Mouse (Mus musculus) cerebral cortex, adult 2 months (tissue): ENCODE measurements around the gene Hist1h4f.

ENCODE experiments used
- WGBS: fragments of 180-500 bp; shearing (Covaris S2); methylation state at CpG from one replicate; pipeline ENCODE4 v1.1.7; 2018; 5-methylcytosine and 5-hydroxymethylcytosine counted together

The Hist1h4f gene

GRCm38 (mm10) chr13:23551146-23551834 is at the start of gene Hist1h4f:
Hist1h4f (minus strand) TSS chr13:23551648.
- WGBS, result 1% methylated on average over 47 of the region's 47 CpGs

GRCm38 (mm10) chr13:23597957-23598356 is 46.5 kb upstream of the Hist1h4f start:
- 9% methylated on average over 9 of the region's 9 CpGs for WGBS

- 90% methylated on average over 7 of the region's 7 CpGs for WGBS
These were observed 44.3 kb upstream of the Hist1h4f start for GRCm38 (mm10) chr13:23595622-23596372.

DNA sequence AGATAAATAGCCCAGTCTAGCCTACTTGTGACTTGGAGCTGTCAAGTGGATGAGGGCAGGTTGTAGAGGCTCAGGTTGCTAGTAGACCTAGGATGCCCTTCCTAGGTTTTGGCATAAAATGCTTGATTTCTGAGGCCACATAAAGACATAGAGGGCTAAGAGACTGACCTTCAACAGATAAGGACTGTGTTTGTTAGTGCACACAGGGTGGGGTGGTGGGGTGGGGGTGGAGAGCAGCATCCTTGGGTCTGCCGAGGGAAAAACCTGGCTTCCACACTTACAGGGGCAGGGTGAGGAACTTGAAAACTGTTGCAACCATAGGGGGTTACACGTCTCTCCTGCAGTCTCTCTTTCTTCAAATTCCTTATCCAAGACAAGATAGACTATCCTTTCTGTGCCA is 43.7 kb upstream of the Hist1h4f start:
- WGBS, result 86% methylated on average over 2 of the region's 2 CpGs

- 75% methylated on average over 5 of the region's 5 CpGs for WGBS
These were observed 41.8 kb upstream of the Hist1h4f start for GRCm38 (mm10) chr13:23593051-23593770.

GRCm38 (mm10) chr13:23592614-23593013 is 41.2 kb upstream of the Hist1h4f start:
- WGBS, result 82% methylated on average over 7 of the region's 7 CpGs

GRCm38 (mm10) chr13:23591886-23592285 is 40.4 kb upstream of the Hist1h4f start:
- 97% methylated on average over 7 of the region's 7 CpGs for WGBS

DNA sequence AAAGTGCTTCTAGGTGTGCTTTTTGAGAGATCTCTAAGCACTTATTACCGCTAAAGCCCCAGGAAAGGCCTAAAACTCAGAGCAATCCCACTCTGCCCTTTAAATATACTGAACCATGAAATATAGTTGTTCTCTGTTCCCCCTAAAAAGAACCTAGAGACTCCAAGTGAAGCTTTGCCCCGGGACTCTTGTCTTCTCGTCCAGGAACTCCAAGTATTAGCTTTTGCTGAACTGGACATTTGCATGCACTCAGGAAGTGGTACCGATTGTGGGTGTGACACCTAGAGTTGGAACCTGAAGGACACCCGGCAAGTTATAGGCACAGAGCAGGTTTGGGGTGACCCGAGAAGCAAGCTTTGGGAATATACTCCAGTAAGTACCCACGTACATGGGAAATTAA is 39.8 kb upstream of the Hist1h4f start:
- WGBS, result 93% methylated on average over 7 of the region's 7 CpGs

DNA sequence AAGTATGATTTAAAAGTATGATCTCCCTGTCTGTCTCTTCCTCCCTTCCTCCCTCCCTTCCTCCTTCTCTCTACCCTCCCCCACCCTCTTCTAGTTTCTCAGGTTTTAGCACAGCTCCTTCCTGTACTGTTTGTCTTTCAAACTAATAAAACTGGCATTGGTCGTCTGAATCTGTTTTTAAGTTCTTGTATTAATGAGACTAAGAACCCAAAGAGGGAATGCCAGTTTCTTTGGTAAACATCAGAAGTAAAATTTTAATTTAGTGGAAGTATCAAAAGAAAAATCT is 35.4 kb upstream of the Hist1h4f start:
- 4% methylated on average over 1 of the region's 1 CpGs for WGBS

DNA sequence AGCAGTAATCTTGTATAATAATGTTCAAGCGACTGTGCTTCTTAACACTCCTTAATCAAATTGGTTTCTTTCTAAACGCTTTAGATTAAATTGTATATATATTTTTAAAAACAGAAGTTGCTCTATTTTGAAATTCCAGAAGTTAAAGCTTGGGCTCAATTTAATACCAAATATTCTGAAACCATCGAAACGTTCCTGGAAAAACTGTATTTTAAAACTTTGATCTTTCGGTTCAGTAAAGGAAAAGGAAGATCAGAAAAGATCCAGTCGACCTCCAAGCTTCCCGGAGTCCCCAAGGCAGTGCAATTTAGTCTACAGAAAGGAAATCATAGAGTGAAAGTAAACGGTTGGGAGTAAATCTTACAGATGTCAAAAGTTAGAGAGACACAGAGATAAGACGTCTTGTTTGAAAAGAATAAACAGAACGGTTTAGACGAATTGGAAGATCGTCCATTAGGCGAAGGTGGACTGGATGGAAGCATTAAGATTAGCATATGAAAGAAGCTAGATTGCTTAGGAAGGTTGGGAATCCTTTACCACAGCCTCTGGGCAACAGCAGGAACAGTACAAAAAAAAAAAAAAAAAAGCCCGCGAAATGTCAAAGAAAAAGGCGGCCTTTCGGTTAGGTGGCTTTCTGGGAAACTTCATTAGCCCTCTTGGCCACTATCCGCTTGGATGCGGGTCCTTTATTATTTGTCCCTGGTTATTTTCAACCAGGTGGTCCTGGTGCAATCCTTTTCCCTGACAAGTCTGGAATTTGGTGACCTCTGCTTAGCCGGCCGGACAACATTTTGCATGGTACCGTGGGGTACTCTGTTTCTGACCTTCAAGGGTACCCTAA is 34.9 kb upstream of the Hist1h4f start:
- 1% methylated on average over 22 of the region's 22 CpGs for WGBS

DNA sequence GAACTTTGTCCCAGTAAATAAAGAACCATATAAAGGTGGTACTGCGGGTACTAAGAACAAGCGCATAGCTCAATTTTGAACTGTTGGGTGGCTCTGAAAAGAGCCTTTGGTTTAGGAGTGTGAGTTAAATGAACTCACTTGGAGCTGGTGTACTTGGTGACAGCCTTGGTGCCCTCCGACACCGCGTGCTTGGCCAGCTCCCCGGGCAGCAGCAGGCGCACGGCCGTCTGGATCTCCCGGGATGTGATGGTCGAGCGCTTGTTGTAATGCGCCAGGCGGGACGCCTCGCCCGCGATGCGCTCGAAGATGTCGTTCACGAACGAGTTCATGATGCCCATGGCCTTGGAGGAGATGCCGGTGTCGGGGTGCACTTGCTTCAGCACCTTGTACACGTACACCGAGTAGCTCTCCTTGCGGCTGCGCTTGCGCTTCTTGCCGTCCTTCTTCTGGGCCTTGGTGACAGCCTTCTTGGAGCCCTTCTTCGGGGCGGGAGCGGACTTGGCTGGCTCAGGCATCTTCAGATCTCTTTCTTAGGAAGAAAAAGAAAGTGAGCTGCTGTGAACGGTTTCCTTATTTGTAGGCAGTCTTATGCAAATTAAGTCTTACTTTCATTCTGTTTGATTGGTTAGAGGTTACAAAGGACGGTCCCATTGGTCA is 34.1 kb upstream of the Hist1h4f start:
- WGBS, result under 1% methylated on average over 30 of the region's 36 CpGs

- WGBS, result under 1% methylated on average over 21 of the region's 21 CpGs
These were observed 33.6 kb upstream of the Hist1h4f start for GRCm38 (mm10) chr13:23585029-23585441.

DNA sequence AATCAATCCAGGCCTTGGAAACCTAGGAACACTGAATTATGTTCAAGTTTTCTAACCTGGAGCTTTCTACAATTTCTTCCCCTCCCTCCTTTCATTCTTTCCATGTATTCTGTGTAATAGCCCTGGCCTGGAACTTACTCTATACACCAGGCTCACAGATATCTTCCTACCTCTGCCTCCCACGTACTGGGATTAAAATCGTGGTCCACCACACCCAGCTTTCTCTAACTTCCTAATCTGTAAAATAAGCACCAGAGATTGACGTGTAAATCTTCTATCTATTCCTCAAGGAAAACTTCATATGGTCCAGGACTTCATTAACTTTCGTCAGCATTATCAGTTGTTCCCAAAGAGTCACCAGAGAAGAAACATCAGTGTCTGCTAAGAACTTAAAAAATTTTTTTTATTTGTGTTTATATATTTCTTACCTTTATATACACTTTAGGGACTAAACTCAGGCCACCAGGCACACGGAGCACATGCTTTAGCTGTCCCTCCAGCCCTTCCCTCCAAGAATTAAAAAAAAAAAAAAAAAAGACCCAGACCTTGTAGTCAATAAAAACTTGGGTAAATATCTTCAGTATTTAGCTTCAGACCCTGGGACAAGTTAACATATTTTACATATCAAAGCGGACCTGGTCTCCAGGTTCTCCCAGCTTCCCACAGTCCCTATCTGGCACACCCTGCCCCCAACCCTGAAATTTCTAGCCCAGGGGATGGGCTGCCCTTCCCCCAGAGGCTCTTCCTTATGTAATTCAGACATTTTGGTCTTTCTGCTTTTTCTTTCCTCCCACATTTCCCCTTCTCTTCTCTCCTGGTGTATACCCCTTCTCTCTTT is 31.0 kb upstream of the Hist1h4f start:
- 18% methylated on average over 6 of the region's 6 CpGs for WGBS

DNA sequence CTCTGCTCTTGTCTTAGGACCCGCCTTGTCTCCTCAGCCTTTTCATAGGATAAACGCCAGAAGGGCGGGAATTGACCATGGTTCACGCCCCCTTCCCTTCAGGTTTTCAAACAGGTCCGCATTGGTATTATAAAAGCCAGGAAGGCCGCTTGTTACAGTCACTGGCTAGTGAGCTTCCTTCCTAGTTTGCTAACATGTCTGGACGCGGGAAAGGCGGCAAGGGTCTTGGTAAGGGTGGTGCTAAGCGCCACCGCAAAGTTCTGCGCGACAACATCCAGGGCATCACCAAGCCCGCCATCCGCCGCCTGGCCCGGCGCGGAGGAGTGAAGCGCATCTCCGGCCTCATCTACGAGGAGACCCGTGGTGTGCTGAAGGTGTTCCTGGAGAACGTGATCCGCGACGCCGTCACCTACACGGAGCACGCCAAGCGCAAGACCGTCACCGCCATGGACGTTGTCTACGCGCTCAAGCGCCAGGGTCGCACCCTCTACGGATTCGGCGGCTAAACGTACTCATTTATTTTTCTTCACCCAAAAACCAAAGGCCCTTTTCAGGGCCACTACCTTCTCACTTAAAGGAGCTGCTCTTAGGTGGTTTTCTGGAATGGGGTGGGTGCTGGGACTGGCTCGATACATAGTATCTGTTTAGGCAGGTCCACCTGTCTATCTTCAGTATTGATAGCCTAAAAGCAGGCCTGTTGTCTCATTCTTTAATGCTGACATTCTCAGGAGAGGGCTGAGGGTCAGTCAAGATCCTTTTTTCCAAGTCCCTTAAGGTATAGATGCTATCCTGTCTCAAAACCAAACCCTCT is 30.2 kb upstream of the Hist1h4f start, which contains the start of gene Hist1h4d:
TSS of gene Hist1h4d (plus strand) at position 191 of the 811 bp plus-strand sequence.
- under 1% methylated on average over 43 of the region's 43 CpGs for WGBS

- 95% methylated on average over 1 of the region's 1 CpGs for WGBS
These were observed 26.4 kb upstream of the Hist1h4f start for GRCm38 (mm10) chr13:23577835-23578234.

- 66% methylated on average over 6 of the region's 6 CpGs for WGBS
These were observed 25.6 kb upstream of the Hist1h4f start for GRCm38 (mm10) chr13:23576906-23577639.

DNA sequence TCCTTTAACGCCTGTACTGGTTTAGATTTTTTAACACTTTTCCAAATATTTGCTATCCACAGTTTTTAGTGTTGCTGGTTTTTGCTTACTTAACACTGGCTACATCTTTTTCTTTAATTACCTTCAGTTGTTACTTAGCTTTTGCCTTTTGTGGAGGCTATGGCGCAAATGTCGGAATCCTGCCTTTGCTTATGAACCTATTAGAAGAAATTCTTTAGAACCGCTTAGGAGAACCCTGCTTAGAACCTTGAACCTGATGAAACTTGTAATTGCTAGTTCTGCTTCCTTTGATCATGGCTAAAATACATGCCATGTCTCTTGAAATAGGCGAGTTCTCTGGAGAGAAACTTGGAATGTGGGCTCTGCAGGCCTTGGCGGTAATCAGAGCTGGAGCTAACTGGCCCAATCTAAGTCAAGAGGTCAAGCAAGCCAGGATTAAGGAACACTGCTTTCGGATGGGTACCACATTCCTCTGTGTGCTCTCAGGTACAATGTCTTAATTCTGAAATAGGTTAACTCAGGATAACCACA is 25.0 kb upstream of the Hist1h4f start:
- 56% methylated on average over 7 of the region's 7 CpGs for WGBS

DNA sequence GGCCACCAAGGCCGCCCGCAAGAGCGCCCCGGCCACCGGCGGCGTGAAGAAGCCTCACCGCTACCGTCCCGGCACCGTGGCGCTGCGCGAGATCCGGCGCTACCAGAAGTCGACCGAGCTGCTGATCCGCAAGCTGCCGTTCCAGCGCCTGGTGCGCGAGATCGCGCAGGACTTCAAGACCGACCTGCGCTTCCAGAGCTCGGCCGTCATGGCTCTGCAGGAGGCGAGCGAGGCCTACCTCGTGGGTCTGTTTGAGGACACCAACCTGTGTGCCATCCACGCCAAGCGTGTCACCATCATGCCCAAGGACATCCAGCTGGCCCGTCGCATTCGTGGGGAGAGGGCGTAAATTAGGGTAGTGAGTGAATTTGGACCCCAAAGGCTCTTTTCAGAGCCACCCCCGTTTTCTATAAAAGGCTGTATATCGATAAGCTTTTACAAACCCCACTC is 24.4 kb upstream of the Hist1h4f start:
- 3% methylated on average over 17 of the region's 40 CpGs for WGBS
